Mouse (Mus musculus): ENCODE measurements around the gene Relch. TPM values are rescaled to one million over a fixed set of nuclear protein-coding genes. Genes with fewer than 3 reads are reported as not detected.

Relch gene
- total and polyA plus RNA-seq, 3 experiments, result 29.2 to 41.9 (median 39.0) TPM

GRCm38 (mm10) chr1:105650650-105651049, 13.0 kb upstream of the Relch start:
- peaks cover 0 to 42% of the 10 kb centered on the region in 2 experiments; a peak in 3 of 4 replicates for H3K36me3 ChIP-seq (ENCODE audit: control insufficient read depth in 1 of 2, insufficient read depth in 2 of 2, low read length in 2 of 2)
- H3K9ac ChIP-seq (ENCODE audit: control insufficient read depth, low read depth, low read length, poor library complexity, severe bottlenecking), result no peak overlapping the region
- H3K4me1 ChIP-seq (ENCODE audit: control insufficient read depth in 1 of 2, insufficient read depth in 2 of 2, low read length in 2 of 2), result peaks cover 0 to 2% of the 10 kb centered on the region in 2 experiments; a peak in 2 of 4 replicates
- H3K79me2 ChIP-seq (ENCODE audit: control insufficient read depth, insufficient read depth, low read length, poor library complexity), result no peaks in the 10 kb centered on the region
- no peaks in the 10 kb centered on the region for H3K9me3 ChIP-seq (replicated peaks; ENCODE audit: insufficient read depth, low read length)
- H3K27me3 ChIP-seq (ENCODE audit: control insufficient read depth in 1 of 2, insufficient read depth in 2 of 2, low read length in 2 of 2), result no peaks in the 10 kb centered on the region
- TF ChIP-seq CHD1 (IDR thresholded peaks at IDR 0.05; ENCODE audit: low read depth, low read length), result no peak
- TF ChIP-seq E2F4 (IDR thresholded peaks at IDR 0.05; ENCODE audit: borderline replicate concordance, low read depth, low read length), result no peak
- no peak for TF ChIP-seq ZMIZ1 (IDR thresholded peaks at IDR 0.05; ENCODE audit: low read depth, low read length)
- no peak for TF ChIP-seq MYB (IDR thresholded peaks at IDR 0.05; ENCODE audit: low read depth, low read length)
- no peak for TF ChIP-seq KAT2A (conservative IDR thresholded peaks at IDR 0.05; ENCODE audit: low read depth, low read length)
- no peak for TF ChIP-seq TBP (IDR thresholded peaks at IDR 0.05; ENCODE audit: low read depth, low read length)
- TF ChIP-seq POLR2AphosphoS2 (IDR thresholded peaks at IDR 0.05; ENCODE audit: low read length), result no peak
- no peak for TF ChIP-seq CHD2 (IDR thresholded peaks at IDR 0.05; ENCODE audit: low read length)
- TF ChIP-seq POLR2A (IDR thresholded peaks at IDR 0.05; ENCODE audit: control insufficient read depth in 1 of 2, insufficient read depth in 1 of 2, low read depth in 1 of 2, low read length in 2 of 2, poor library complexity in 1 of 2), result no peak
- no peak for DNase-seq (ENCODE audit: low read depth, low spot score)
- H3K4me3 ChIP-seq (ENCODE audit: control insufficient read depth in 1 of 2, insufficient read depth in 1 of 2, low read depth in 2 of 2, low read length in 2 of 2), result no peak overlapping the region
- H3K27ac ChIP-seq (ENCODE audit: control insufficient read depth, low read depth, low read length), result no peak overlapping the region

GRCm38 (mm10) chr1:105653981-105654380, 9.7 kb upstream of the Relch start:
- Histone ChIP-seq H3K4me1 (ENCODE audit: control insufficient read depth in 1 of 2, insufficient read depth in 2 of 2, low read length in 2 of 2) (peaks cover 0 to 2% of the 10 kb centered on the region in 2 experiments; a peak in 2 of 4 replicates), H3K4me3 (ENCODE audit: control insufficient read depth in 1 of 2, insufficient read depth in 1 of 2, low read depth in 2 of 2, low read length in 2 of 2) (no peak overlapping the region), H3K9me3 (replicated peaks; ENCODE audit: insufficient read depth, low read length) (no peaks in the 10 kb centered on the region), H3K79me2 (ENCODE audit: control insufficient read depth, insufficient read depth, low read length, poor library complexity) (no peaks in the 10 kb centered on the region), H3K9ac (ENCODE audit: control insufficient read depth, low read depth, low read length, poor library complexity, severe bottlenecking) (no peak overlapping the region), H3K27me3 (ENCODE audit: control insufficient read depth in 1 of 2, insufficient read depth in 2 of 2, low read length in 2 of 2) (no peaks in the 10 kb centered on the region), H3K36me3 (ENCODE audit: control insufficient read depth in 1 of 2, insufficient read depth in 2 of 2, low read length in 2 of 2) (peaks cover 0 to 41% of the 10 kb centered on the region in 2 experiments; a peak in 3 of 4 replicates), H3K27ac (ENCODE audit: control insufficient read depth, low read depth, low read length) (no peak overlapping the region)
- DNase-seq (ENCODE audit: low read depth, low spot score), result no peak
- TF ChIP-seq MEF2A (IDR thresholded peaks at IDR 0.05; ENCODE audit: extremely low read depth, insufficient replicate concordance, low read depth, low read length, poor library complexity, severe bottlenecking) (no peak), MYB (IDR thresholded peaks at IDR 0.05; ENCODE audit: low read depth, low read length) (no peak), E2F4 (IDR thresholded peaks at IDR 0.05; ENCODE audit: borderline replicate concordance, low read depth, low read length) (no peak), ELF1 (IDR thresholded peaks at IDR 0.05; ENCODE audit: low read depth, low read length) (no peak), SIN3A (IDR thresholded peaks at IDR 0.05; ENCODE audit: low read length) (no peak), KAT2A (conservative IDR thresholded peaks at IDR 0.05; ENCODE audit: low read depth, low read length) (no peak), TBP (IDR thresholded peaks at IDR 0.05; ENCODE audit: low read depth, low read length) (no peak), GATA1 (IDR thresholded peaks at IDR 0.05; ENCODE audit: low read depth, low read length) (0 out of 2 replicates have a peak, but pooled peaks have one; percentile 16), TAL1 (IDR thresholded peaks at IDR 0.05; ENCODE audit: low read length) (peak; percentile 20; the same call in 1 of the 2 replicates), HCFC1 (IDR thresholded peaks at IDR 0.05; ENCODE audit: low read depth, low read length) (no peak), JUND (IDR thresholded peaks at IDR 0.05; ENCODE audit: low read depth, low read length) (no peak), TCF12 (IDR thresholded peaks at IDR 0.05; ENCODE audit: low read depth, low read length) (peak; percentile 48; the same call in 1 of the 2 replicates), ZMIZ1 (IDR thresholded peaks at IDR 0.05; ENCODE audit: low read depth, low read length) (no peak), POLR2AphosphoS5 (IDR thresholded peaks at IDR 0.05; ENCODE audit: borderline replicate concordance, low read depth, low read length) (no peak), EP300 (IDR thresholded peaks at IDR 0.05; ENCODE audit: low read depth in 1 of 2, low read length in 2 of 2) (peak; percentile 44 to 52; a peak in 2 of 4 replicates), ZKSCAN1 (IDR thresholded peaks at IDR 0.05; ENCODE audit: low read depth, low read length) (no peak), POLR2AphosphoS2 (IDR thresholded peaks at IDR 0.05; ENCODE audit: low read length) (no peak), CHD2 (IDR thresholded peaks at IDR 0.05; ENCODE audit: low read length) (no peak), ZC3H11A (IDR thresholded peaks at IDR 0.05; ENCODE audit: low read depth, low read length) (no peak), MAFK (IDR thresholded peaks at IDR 0.05; ENCODE audit: borderline replicate concordance, low read depth, low read length) (no peak), SMC3 (IDR thresholded peaks at IDR 0.05; ENCODE audit: low read depth, low read length) (no peak), ZNF384 (IDR thresholded peaks at IDR 0.05; ENCODE audit: low read depth, low read length) (no peak), RCOR1 (IDR thresholded peaks at IDR 0.05; ENCODE audit: low read depth, low read length) (no peak)
